Mouse (Mus musculus): Measurements from ENCODE around the gene Izumo4.

DNA sequence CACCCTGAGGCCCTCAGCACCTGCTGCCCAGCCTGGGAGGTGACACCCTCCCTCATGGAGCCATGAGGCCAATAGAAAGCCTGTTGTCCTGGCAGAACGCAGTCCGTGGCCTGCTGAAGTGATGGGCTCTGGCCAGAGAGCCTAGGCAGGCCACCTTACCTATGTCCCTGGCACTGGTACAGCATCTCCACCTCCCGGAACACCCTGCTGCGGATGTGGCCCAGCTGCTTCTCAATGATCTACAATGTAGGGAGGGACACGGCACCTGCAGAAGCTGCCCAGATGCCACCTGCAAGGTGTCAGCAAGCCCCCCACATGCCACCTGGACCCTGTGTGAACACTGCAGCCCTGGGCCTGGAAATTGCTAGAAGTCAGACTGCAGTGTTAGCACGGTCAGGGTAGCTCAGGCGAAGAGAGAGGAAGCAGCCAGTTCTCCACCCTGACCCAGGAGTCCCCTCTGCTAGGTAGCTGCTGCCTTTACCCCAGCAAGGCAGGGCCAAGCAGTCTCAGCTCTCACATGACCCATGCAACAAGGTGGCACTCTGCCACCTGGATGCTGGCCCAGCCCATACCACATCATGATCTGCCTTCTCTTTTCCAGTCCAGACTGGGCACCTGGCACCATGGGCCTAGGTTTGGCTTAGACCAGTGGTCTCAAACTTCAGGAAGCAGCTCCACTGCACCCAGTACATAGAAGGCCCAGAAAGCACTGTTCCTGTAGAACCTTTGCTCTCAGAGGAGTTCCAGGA lies 32.1 kb upstream of the Izumo4 start:
- no peak for TF ChIP-seq CTCF (conservative IDR thresholded peaks at IDR 0.05 in 1 of 2, IDR thresholded peaks at IDR 0.05 in 1 of 2; ENCODE audit: low read depth in 2 of 2, low read length in 2 of 2)
- no peak for TF ChIP-seq POLR2AphosphoS2 (IDR thresholded peaks at IDR 0.05; ENCODE audit: low read depth, low read length)
- TF ChIP-seq CHD2 (IDR thresholded peaks at IDR 0.05; ENCODE audit: low read length): no peak
- TF ChIP-seq POLR2A (IDR thresholded peaks at IDR 0.05; ENCODE audit: low read depth, low read length): no peak
- no peak for TF ChIP-seq RCOR1 (conservative IDR thresholded peaks at IDR 0.05; ENCODE audit: low read depth, low read length)
- no peak for TF ChIP-seq TBP (conservative IDR thresholded peaks at IDR 0.05; ENCODE audit: low read depth, low read length)
- no peak for TF ChIP-seq EP300 (IDR thresholded peaks at IDR 0.05; ENCODE audit: low read length)

Data from CH12.LX (cell line).